Mouse (Mus musculus) erythroblast, embryonic 14.5 days (primary cell): ENCODE results near the gene Cdca3. TPM values are rescaled to one million over a fixed set of nuclear protein-coding genes. Genes with fewer than 3 reads are reported as not detected.

Source experiments
- H3K27me3 ChIP-seq: 2 replicates; pipeline ENCODE4 v1.6.1; 2012; ENCODE audit warnings: inconsistent platforms; ENCODE audit not compliant: control insufficient read depth
- H3K36me3 ChIP-seq: 2 replicates; pipeline ENCODE4 v1.6.1; 2012; ENCODE audit warnings: mild to moderate bottlenecking, inconsistent platforms; ENCODE audit not compliant: control insufficient read depth
- H3K4me1 ChIP-seq: 2 replicates; pipeline ENCODE4 v1.6.1; 2012; ENCODE audit warnings: inconsistent platforms; ENCODE audit not compliant: control insufficient read depth
- H3K4me3 ChIP-seq: replicated peaks from 2 replicates; pipeline ENCODE3; 2012; ENCODE audit warnings: moderate library complexity, mild to moderate bottlenecking, inconsistent platforms
- H3K9me3 ChIP-seq: 2 replicates; pipeline ENCODE4 v1.6.1; 2012; ENCODE audit warnings: low read length, inconsistent platforms, mixed read lengths; ENCODE audit not compliant: control insufficient read depth
- GATA1 ChIP-seq: IDR thresholded peaks from 2 replicates; pipeline ENCODE4 v1.6.1; 2012; ENCODE audit warnings: low read length, inconsistent platforms, mixed read lengths
- TAL1 ChIP-seq: IDR thresholded peaks from 3 replicates; pipeline ENCODE4 v1.6.1; 2012; ENCODE audit warnings: low read length, inconsistent platforms, mixed read lengths
- polyA plus RNA-seq: library from polyadenylated mRNA; stranded (reverse); fragments of >175 nt; gene quantifications from 2 replicates; pipeline ENCODE4 v1.2.3, GENCODE M21; 2012

Gene Cdca3
- 26.9 and 32.9 TPM in 2 replicates for polyA plus RNA-seq

GRCm38 (mm10) chr6:124828868-124829798 lies at the start of gene Cdca3, which contains the start of gene Usp5:
Gene Cdca3, plus strand, starts transcription at chr6:124829547.
Gene Usp5, minus strand, starts transcription at chr6:124829484.
- Histone ChIP-seq H3K27me3 (no peaks in the 10 kb centered on the region), H3K9me3 (no peaks in the 10 kb centered on the region), H3K4me1 (peaks cover 44% of the 10 kb centered on the region), H3K36me3 (peaks cover 68% of the 10 kb centered on the region), H3K4me3 (peak within 1 kb of the TSS; percentile 74)
- no peak for TF ChIP-seq GATA1
- no peak for TF ChIP-seq TAL1

GRCm38 (mm10) chr6:124779984-124780416 lies 49.3 kb upstream of the Cdca3 start:
- no peaks in the 10 kb centered on the region for H3K36me3 ChIP-seq
- no peaks in the 10 kb centered on the region for H3K9me3 ChIP-seq
- H3K4me3 ChIP-seq, result no peak overlapping the region
- peaks cover 2% of the 10 kb centered on the region for H3K4me1 ChIP-seq
- peaks cover 40% of the 10 kb centered on the region for H3K27me3 ChIP-seq
- TF ChIP-seq GATA1 (no peak), TAL1 (no peak)

DNA sequence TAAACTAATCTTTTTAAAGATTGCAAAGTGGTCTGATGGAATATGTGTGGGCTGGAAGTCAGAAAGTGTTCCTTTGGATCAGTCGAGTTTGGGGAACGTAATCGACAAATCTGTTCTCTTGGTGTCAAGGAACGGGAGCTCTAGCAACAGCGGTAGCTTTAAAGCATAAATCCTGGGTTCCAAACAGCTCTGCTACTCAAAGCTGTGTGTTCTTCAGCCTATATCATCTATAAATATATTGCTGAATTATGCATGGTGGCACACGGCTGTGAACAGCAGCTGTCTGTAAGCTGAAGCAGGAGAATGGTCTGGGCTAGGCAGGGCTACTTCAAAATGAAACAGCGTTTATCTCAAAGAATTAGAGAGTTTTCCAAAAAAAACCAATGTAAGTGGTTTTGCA lies 48.4 kb upstream of the Cdca3 start:
- H3K9me3 ChIP-seq, result no peaks in the 10 kb centered on the region
- TF ChIP-seq GATA1 (no peak), TAL1 (no peak)
- no peaks in the 10 kb centered on the region for H3K36me3 ChIP-seq
- peaks cover 2% of the 10 kb centered on the region for H3K4me1 ChIP-seq
- H3K27me3 ChIP-seq, result peaks cover 40% of the 10 kb centered on the region
- H3K4me3 ChIP-seq, result no peak overlapping the region

DNA sequence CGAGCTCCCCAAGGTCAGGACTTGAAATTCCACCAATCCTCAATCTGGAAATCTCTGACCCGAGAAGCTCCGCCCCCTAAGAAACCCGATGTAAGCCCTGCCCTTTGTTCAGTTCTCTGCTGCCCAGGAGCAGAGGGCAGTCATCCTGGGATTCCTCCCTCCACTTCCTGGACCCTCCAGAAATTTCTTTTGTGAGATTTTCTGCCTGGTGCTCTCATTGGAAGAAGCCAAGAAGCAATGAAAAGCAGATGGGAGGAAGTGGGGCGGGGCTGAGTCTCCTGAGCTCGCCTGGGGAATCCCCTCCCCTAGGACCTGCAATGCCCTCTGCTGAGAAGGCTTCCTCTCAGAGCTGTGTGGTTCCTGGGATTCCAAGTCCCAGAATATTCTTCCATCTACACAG lies 46.9 kb upstream of the Cdca3 start:
- Histone ChIP-seq H3K4me3 (no peak overlapping the region), H3K36me3 (no peaks in the 10 kb centered on the region), H3K9me3 (no peaks in the 10 kb centered on the region), H3K4me1 (peaks cover 2% of the 10 kb centered on the region), H3K27me3 (peaks cover 40% of the 10 kb centered on the region)
- TF ChIP-seq TAL1 (no peak), GATA1 (no peak)

DNA sequence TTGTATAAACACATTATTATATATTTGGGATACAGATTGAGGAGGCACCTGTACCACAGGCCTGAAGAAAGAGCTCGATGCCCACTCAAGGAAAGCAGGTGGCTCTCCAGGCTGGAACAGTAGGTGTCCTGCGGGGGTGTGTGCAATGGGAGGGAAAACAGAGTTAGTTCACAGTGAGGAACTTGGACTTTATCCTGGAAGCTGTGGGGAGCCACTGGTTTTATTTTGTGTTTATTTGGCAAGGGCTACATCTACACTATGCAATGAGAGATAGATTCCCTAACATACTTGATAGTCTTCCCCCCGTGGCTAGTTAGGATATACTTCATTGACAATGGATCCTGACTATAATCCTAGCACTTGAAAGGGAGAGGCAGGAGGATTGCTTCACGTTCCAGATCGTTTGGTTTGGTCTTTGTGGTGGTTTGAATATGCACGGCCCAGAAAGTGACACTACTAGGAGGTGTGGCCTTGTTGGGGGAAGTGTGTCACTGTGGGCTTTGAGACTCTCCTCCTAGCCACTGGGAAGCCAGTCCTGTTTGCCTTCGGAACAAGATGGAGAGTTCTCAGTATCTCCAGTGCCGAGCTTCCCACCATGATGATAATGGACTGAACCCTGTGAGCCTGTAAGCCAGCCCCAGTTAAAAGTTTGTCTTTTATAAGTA lies 42.5 kb upstream of the Cdca3 start:
- no peaks in the 10 kb centered on the region for H3K36me3 ChIP-seq
- no peaks in the 10 kb centered on the region; the same call in 1 of the 2 replicates for H3K27me3 ChIP-seq
- no peaks in the 10 kb centered on the region for H3K4me1 ChIP-seq
- TF ChIP-seq TAL1 (no peak), GATA1 (no peak)
- H3K4me3 ChIP-seq, result no peak overlapping the region
- H3K9me3 ChIP-seq, result no peaks in the 10 kb centered on the region

DNA sequence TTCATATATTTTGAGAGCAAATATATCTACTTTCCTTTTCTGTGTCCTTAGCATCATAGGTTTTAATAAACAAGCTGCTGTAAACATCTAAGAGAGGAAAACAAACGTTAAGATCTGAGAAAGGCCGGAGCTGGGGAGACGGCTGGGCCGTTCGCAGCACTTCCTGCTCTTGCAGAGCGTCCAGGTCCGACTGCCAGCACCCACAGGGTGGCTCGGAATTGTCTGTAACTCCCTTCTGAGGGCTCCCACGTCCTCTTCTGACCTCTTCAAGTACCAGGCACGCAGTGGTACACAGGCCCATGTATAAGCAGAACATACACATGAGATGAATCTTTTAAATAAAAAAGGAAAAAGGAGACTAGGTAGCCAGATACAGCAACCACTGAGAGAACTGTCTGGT lies 41.6 kb upstream of the Cdca3 start:
- Histone ChIP-seq H3K9me3 (no peaks in the 10 kb centered on the region), H3K27me3 (no peaks in the 10 kb centered on the region; the same call in 1 of the 2 replicates), H3K4me1 (no peaks in the 10 kb centered on the region), H3K4me3 (no peak overlapping the region), H3K36me3 (no peaks in the 10 kb centered on the region)
- TF ChIP-seq GATA1, result no peak
- TF ChIP-seq TAL1, result no peak

DNA sequence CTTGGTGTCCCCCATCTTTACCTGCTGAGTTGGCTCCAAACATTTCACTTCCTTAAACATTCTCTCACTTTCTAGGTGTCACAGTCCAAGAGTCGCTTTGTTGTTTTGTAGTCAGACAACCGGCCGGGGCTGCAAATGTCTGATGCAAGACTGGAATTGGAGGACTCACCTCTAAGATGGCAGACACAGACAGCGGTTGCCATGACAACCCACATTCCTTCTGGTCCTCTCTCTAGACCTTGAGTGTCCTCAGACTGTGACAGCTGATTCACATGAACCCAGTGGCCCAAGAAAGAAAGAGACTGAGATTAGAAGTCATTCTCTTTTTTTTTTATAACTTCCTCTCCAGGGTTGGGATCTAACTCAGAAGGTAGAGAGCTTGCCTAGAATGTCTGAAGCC lies 39.8 kb upstream of the Cdca3 start:
- H3K4me3 ChIP-seq, result no peak overlapping the region
- H3K27me3 ChIP-seq, result no peaks in the 10 kb centered on the region; the same call in 1 of the 2 replicates
- H3K9me3 ChIP-seq, result no peaks in the 10 kb centered on the region
- no peaks in the 10 kb centered on the region for H3K4me1 ChIP-seq
- TF ChIP-seq TAL1 (no peak), GATA1 (no peak)
- H3K36me3 ChIP-seq, result no peaks in the 10 kb centered on the region

DNA sequence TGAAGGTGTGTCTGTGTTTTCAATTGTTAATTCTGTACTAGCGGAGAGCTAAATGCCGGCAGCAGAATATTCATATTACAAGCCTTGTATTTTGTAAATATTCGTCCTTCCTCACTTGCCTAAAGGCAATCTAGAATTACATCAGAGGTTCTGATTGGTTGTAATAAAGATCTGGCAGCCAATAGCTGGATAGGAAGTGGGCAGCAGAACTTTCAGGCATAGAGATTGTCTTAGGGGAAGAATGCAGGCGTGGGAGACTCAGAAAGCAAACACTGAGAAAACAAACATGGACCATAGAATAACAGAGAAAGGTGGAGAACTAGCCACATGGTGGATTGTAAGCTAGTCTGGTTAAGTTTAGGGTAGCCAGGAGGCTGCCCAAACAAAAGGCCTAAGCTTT lies 39.2 kb upstream of the Cdca3 start:
- Histone ChIP-seq H3K27me3 (no peaks in the 10 kb centered on the region; the same call in 1 of the 2 replicates), H3K36me3 (no peaks in the 10 kb centered on the region), H3K4me1 (no peaks in the 10 kb centered on the region), H3K4me3 (no peak overlapping the region), H3K9me3 (no peaks in the 10 kb centered on the region)
- TF ChIP-seq GATA1, result no peak
- TF ChIP-seq TAL1, result no peak

DNA sequence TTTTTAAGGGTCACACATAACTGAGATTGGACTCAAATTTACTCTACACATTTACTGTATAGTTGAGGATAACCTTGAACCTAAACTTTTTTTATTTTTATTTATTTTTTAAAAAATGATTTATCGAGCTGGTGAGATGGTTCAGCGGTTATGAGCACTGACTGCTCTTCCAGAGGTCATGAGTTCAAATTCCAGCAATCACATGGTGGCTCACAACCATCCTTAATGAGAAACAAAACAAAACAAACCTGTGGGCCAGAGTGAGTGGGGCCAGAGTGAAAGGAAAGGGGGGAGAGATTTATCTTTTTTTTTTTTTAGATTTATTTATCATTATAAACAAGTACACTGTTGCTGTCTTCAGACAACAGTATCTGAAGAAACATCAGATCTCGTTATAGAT lies 37.4 kb upstream of the Cdca3 start:
- H3K9me3 ChIP-seq, result no peaks in the 10 kb centered on the region
- no peak overlapping the region for H3K4me3 ChIP-seq
- H3K27me3 ChIP-seq, result no peaks in the 10 kb centered on the region; the same call in 1 of the 2 replicates
- H3K36me3 ChIP-seq, result no peaks in the 10 kb centered on the region
- TF ChIP-seq GATA1, result no peak
- TF ChIP-seq TAL1, result no peak
- H3K4me1 ChIP-seq, result no peaks in the 10 kb centered on the region
